Mouse (Mus musculus) myocyte (in vitro differentiated cells): ENCODE measurements at regions not wholly inside any gene's neighbourhood (a gene's known extent, or its start where the extent isn't known, plus 50 kb on each side); places are given as distances from the start of the nearest gene placed in this dataset.

Experiments used
- H3K27me3 ChIP-seq: one replicate; pipeline ENCODE4 v1.6.1; 2011; ENCODE audit not compliant: control insufficient read depth, insufficient read depth, insufficient read length
- H3K36me3 ChIP-seq: one replicate; pipeline ENCODE4 v1.6.1; 2011; ENCODE audit not compliant: control insufficient read depth, insufficient read depth
- H3K4me2 ChIP-seq: one replicate; pipeline ENCODE4 v1.6.1; 2011; ENCODE audit warnings: low read depth, control low read depth
- H3K4me3 ChIP-seq: one replicate; pipeline ENCODE4 v1.5.1; 2011; ENCODE audit warnings: mild to moderate bottlenecking, control low read depth, moderate library complexity
- H3K79me2 ChIP-seq: one replicate; pipeline ENCODE4 v1.6.1; 2011; ENCODE audit not compliant: control insufficient read depth, insufficient read depth
- H3ac ChIP-seq: one replicate; pipeline ENCODE4 v1.6.1; 2011; ENCODE audit not compliant: control insufficient read depth, insufficient read length
- CEBPB ChIP-seq: IDR thresholded peaks from 2 replicates; pipeline ENCODE4 v1.6.1; 2011; ENCODE audit warnings: mild to moderate bottlenecking, moderate library complexity; ENCODE audit not compliant: poor library complexity, insufficient read depth, severe bottlenecking
- E2F4 ChIP-seq: IDR thresholded peaks from one replicate; pipeline ENCODE4 v1.6.1; 2011; ENCODE audit warnings: mild to moderate bottlenecking, control low read depth, moderate library complexity; ENCODE audit not compliant: insufficient read depth
- MAX ChIP-seq: IDR thresholded peaks from one replicate; pipeline ENCODE4 v1.6.1; 2011; ENCODE audit warnings: low read depth, mild to moderate bottlenecking, control low read depth
- MYOD1 ChIP-seq, 3 experiments: IDR thresholded peaks; one replicate each; pipeline ENCODE4 v1.6.1; 2011; ENCODE audit warnings: control low read depth in 2 of 3, low read depth in 2 of 3, mild to moderate bottlenecking in 2 of 3, moderate library complexity in 1 of 3; ENCODE audit not compliant: insufficient read length in 2 of 3, control insufficient read depth in 1 of 3
- MYOG ChIP-seq, 3 experiments: IDR thresholded peaks; one replicate each; pipeline ENCODE4 v1.6.1; 2011; ENCODE audit warnings: control low read depth in 2 of 3, low read depth in 2 of 3, mild to moderate bottlenecking in 2 of 3; ENCODE audit not compliant: insufficient read length in 2 of 3, control insufficient read depth in 1 of 3, insufficient read depth in 1 of 3
- POLR2A ChIP-seq: IDR thresholded peaks from one replicate; pipeline ENCODE4 v1.6.1; 2011; ENCODE audit warnings: low read depth, mild to moderate bottlenecking, control low read depth, moderate library complexity; ENCODE audit not compliant: insufficient read length
- POLR2AphosphoS2 ChIP-seq: IDR thresholded peaks from one replicate; pipeline ENCODE4 v1.6.1; 2011; ENCODE audit warnings: low read depth, control low read depth; ENCODE audit not compliant: insufficient read length
- REST ChIP-seq: IDR thresholded peaks from one replicate; pipeline ENCODE4 v1.6.1; 2011; ENCODE audit warnings: mild to moderate bottlenecking, control low read depth, moderate library complexity; ENCODE audit not compliant: insufficient read depth, insufficient read length
- SRF ChIP-seq: IDR thresholded peaks from one replicate; pipeline ENCODE4 v1.6.1; 2011; ENCODE audit warnings: low read depth; ENCODE audit not compliant: control insufficient read depth, insufficient read length
- TCF12 ChIP-seq: IDR thresholded peaks from one replicate; pipeline ENCODE4 v1.6.1; 2011; ENCODE audit warnings: mild to moderate bottlenecking, control low read depth; ENCODE audit not compliant: poor library complexity, insufficient read depth, severe bottlenecking
- TCF3 ChIP-seq: IDR thresholded peaks from one replicate; pipeline ENCODE4 v1.6.1; 2011; ENCODE audit warnings: low read depth, control low read depth; ENCODE audit not compliant: insufficient read length
- USF1 ChIP-seq: IDR thresholded peaks from one replicate; pipeline ENCODE4 v1.6.1; 2011; ENCODE audit warnings: low read depth, mild to moderate bottlenecking, control low read depth, moderate library complexity

GRCm38 (mm10) chr2:117017921-117018651 lies 103.1 kb upstream of the Spred1 start:
- Histone ChIP-seq H3K4me2 (peak overlapping the region; percentile 64), H3K79me2 (no peaks in the 10 kb centered on the region), H3K36me3 (no peaks in the 10 kb centered on the region), H3K4me3 (no peak overlapping the region), H3ac (no peak overlapping the region), H3K27me3 (no peaks in the 10 kb centered on the region)
- no peak for TF ChIP-seq POLR2AphosphoS2

GRCm38 (mm10) chr2:117018917-117019538 lies 102.1 kb upstream of the Spred1 start:
- H3ac ChIP-seq: no peak overlapping the region
- no peaks in the 10 kb centered on the region for H3K36me3 ChIP-seq
- TF ChIP-seq POLR2AphosphoS2: no peak
- TF ChIP-seq SRF: no peak
- TF ChIP-seq TCF3: peak; percentile 35
- no peak for TF ChIP-seq REST
- peak; percentile 53 for TF ChIP-seq TCF12
- no peak for TF ChIP-seq POLR2A
- no peak for TF ChIP-seq MAX
- no peak for TF ChIP-seq USF1
- peak in 2 of 3 experiments; percentile 56 to 81 for TF ChIP-seq MYOD1 (IDR thresholded peaks at IDR 0.05; ENCODE audit: control insufficient read depth in 1 of 3, insufficient read length in 2 of 3, low read depth in 2 of 3)
- peak in 1 of 3 experiments; percentile 54 for TF ChIP-seq MYOG (IDR thresholded peaks at IDR 0.05; ENCODE audit: control insufficient read depth in 1 of 3, insufficient read depth in 1 of 3, insufficient read length in 2 of 3, low read depth in 2 of 3)
- TF ChIP-seq E2F4: no peak
- peak; percentile 99 for TF ChIP-seq CEBPB
- H3K27me3 ChIP-seq: no peaks in the 10 kb centered on the region
- H3K4me2 ChIP-seq: peak overlapping the region; percentile 64
- no peaks in the 10 kb centered on the region for H3K79me2 ChIP-seq
- no peak overlapping the region for H3K4me3 ChIP-seq

GRCm38 (mm10) chr2:117019552-117019951 lies 101.6 kb upstream of the Spred1 start:
- TF ChIP-seq TCF12 (no peak), POLR2AphosphoS2 (no peak), SRF (no peak), CEBPB (no peak), E2F4 (no peak), TCF3 (no peak), USF1 (no peak), MYOD1 (IDR thresholded peaks at IDR 0.05; ENCODE audit: control insufficient read depth in 1 of 3, insufficient read length in 2 of 3, low read depth in 2 of 3) (no peak), MYOG (IDR thresholded peaks at IDR 0.05; ENCODE audit: control insufficient read depth in 1 of 3, insufficient read depth in 1 of 3, insufficient read length in 2 of 3, low read depth in 2 of 3) (no peak), REST (no peak), MAX (no peak), POLR2A (no peak)
- H3ac ChIP-seq: no peak overlapping the region
- no peaks in the 10 kb centered on the region for H3K79me2 ChIP-seq
- no peaks in the 10 kb centered on the region for H3K27me3 ChIP-seq
- H3K4me3 ChIP-seq: no peak overlapping the region
- H3K4me2 ChIP-seq: peak overlapping the region; percentile 64
- no peaks in the 10 kb centered on the region for H3K36me3 ChIP-seq

DNA sequence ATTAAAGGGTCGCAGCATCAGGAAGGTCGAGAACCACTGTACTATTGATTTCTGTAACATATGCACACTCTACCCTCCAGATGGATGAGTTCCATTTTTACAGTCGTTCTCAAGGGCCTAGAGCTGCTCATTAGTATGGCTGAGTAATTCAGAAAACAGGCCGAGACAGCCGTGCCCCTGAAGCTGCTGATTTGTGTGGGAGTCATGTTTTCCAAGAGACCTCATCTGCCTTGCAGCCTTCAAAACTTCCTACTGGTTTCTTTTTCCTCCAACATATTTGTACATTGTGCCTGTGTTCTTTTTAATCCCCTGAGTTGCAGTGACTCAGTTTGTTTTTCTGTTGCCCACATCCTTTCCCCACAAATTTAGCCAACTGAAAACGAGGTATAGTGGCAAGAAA lies 99.4 kb upstream of the Spred1 start:
- no peak overlapping the region for H3K4me3 ChIP-seq
- H3ac ChIP-seq: no peak overlapping the region
- H3K79me2 ChIP-seq: no peaks in the 10 kb centered on the region
- TF ChIP-seq MYOD1 (IDR thresholded peaks at IDR 0.05; ENCODE audit: control insufficient read depth in 1 of 3, insufficient read length in 2 of 3, low read depth in 2 of 3): no peak
- TF ChIP-seq POLR2AphosphoS2: no peak
- no peak for TF ChIP-seq REST
- TF ChIP-seq MAX: no peak
- no peak for TF ChIP-seq POLR2A
- no peak for TF ChIP-seq TCF12
- no peak for TF ChIP-seq MYOG (IDR thresholded peaks at IDR 0.05; ENCODE audit: control insufficient read depth in 1 of 3, insufficient read depth in 1 of 3, insufficient read length in 2 of 3, low read depth in 2 of 3)
- TF ChIP-seq TCF3: no peak
- no peak for TF ChIP-seq SRF
- no peak for TF ChIP-seq E2F4
- no peak for TF ChIP-seq USF1
- TF ChIP-seq CEBPB: no peak
- no peaks in the 10 kb centered on the region for H3K36me3 ChIP-seq
- H3K4me2 ChIP-seq: peak overlapping the region; percentile 28
- no peaks in the 10 kb centered on the region for H3K27me3 ChIP-seq

DNA sequence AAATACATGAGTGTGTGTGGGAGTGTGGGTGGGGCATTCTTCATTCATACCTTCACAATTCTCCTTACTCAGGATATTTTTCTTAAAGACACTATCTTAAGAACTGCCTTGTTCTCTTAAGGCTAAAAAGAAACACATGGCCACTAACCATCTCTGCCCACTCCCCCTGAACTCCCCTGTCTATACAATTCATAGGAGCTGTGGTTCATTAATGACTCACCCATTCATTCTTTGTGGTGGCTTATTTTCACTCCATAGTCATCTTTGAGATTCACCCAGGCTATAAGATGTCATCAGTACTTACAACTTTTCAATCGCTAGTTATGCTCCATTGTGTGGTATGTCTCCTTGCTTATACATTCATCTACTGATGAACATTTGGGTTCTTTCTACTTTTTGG lies 97.7 kb upstream of the Spred1 start:
- Histone ChIP-seq H3K36me3 (no peaks in the 10 kb centered on the region), H3K27me3 (no peaks in the 10 kb centered on the region), H3K4me3 (no peak overlapping the region), H3K4me2 (no peak overlapping the region), H3K79me2 (no peaks in the 10 kb centered on the region), H3ac (no peak overlapping the region)
- TF ChIP-seq MAX: no peak
- no peak for TF ChIP-seq TCF3
- no peak for TF ChIP-seq POLR2A
- TF ChIP-seq REST: no peak
- no peak for TF ChIP-seq MYOG (IDR thresholded peaks at IDR 0.05; ENCODE audit: control insufficient read depth in 1 of 3, insufficient read depth in 1 of 3, insufficient read length in 2 of 3, low read depth in 2 of 3)
- no peak for TF ChIP-seq CEBPB
- no peak for TF ChIP-seq TCF12
- TF ChIP-seq POLR2AphosphoS2: no peak
- TF ChIP-seq E2F4: no peak
- no peak for TF ChIP-seq MYOD1 (IDR thresholded peaks at IDR 0.05; ENCODE audit: control insufficient read depth in 1 of 3, insufficient read length in 2 of 3, low read depth in 2 of 3)
- no peak for TF ChIP-seq SRF
- no peak for TF ChIP-seq USF1
